Mouse (Mus musculus): ENCODE measurements at regions not wholly inside any gene's neighbourhood (a gene's known extent, or its start where the extent isn't known, plus 50 kb on each side); places are given as distances from the start of the nearest gene placed in this dataset.

GRCm38 (mm10) chr2:137233936-137234335 is 117.5 kb upstream of the Jag1 start:
- TF ChIP-seq POLR2A (IDR thresholded peaks at IDR 0.05; ENCODE audit: insufficient read depth, low read length) (no peak), EP300 (IDR thresholded peaks at IDR 0.05; ENCODE audit: insufficient read depth, low read depth, low read length) (no peak), CTCF (IDR thresholded peaks at IDR 0.05; ENCODE audit: low read depth, low read length) (no peak)
- Histone ChIP-seq H3K27me3 (ENCODE audit: control insufficient read depth, insufficient read depth, low read length, poor library complexity, severe bottlenecking) (no peaks in the 10 kb centered on the region), H3K36me3 (ENCODE audit: control insufficient read depth, insufficient read depth, low read length, poor library complexity, severe bottlenecking) (no peaks in the 10 kb centered on the region), H3K4me1 (ENCODE audit: control insufficient read depth, insufficient read depth, low read length) (no peaks in the 10 kb centered on the region), H3K9ac (ENCODE audit: low read depth, poor library complexity, severe bottlenecking) (no peak overlapping the region), H3K9me3 (replicated peaks; ENCODE audit: control insufficient read depth, insufficient read depth, low read length, poor library complexity, severe bottlenecking) (no peaks in the 10 kb centered on the region), H3K4me3 (ENCODE audit: low read depth, low read length) (no peak overlapping the region), H3K27ac (ENCODE audit: insufficient read depth, low read length) (no peak overlapping the region)

GRCm38 (mm10) chr2:137231161-137231560 is 114.7 kb upstream of the Jag1 start:
- no peaks in the 10 kb centered on the region for H3K4me1 ChIP-seq (ENCODE audit: control insufficient read depth, insufficient read depth, low read length)
- H3K27me3 ChIP-seq (ENCODE audit: control insufficient read depth, insufficient read depth, low read length, poor library complexity, severe bottlenecking) = no peaks in the 10 kb centered on the region
- H3K9me3 ChIP-seq (replicated peaks; ENCODE audit: control insufficient read depth, insufficient read depth, low read length, poor library complexity, severe bottlenecking) = no peaks in the 10 kb centered on the region
- H3K36me3 ChIP-seq (ENCODE audit: control insufficient read depth, insufficient read depth, low read length, poor library complexity, severe bottlenecking) = no peaks in the 10 kb centered on the region
- no peak overlapping the region for H3K9ac ChIP-seq (ENCODE audit: low read depth, poor library complexity, severe bottlenecking)
- no peak overlapping the region for H3K4me3 ChIP-seq (ENCODE audit: low read depth, low read length)
- H3K27ac ChIP-seq (ENCODE audit: insufficient read depth, low read length) = no peak overlapping the region
- TF ChIP-seq CTCF (IDR thresholded peaks at IDR 0.05; ENCODE audit: low read depth, low read length) (no peak), EP300 (IDR thresholded peaks at IDR 0.05; ENCODE audit: insufficient read depth, low read depth, low read length) (no peak), POLR2A (IDR thresholded peaks at IDR 0.05; ENCODE audit: insufficient read depth, low read length) (no peak)

- Histone ChIP-seq H3K4me1 (ENCODE audit: control insufficient read depth, insufficient read depth, low read length) (no peaks in the 10 kb centered on the region), H3K27ac (ENCODE audit: insufficient read depth, low read length) (no peak overlapping the region), H3K9me3 (replicated peaks; ENCODE audit: control insufficient read depth, insufficient read depth, low read length, poor library complexity, severe bottlenecking) (no peaks in the 10 kb centered on the region), H3K27me3 (ENCODE audit: control insufficient read depth, insufficient read depth, low read length, poor library complexity, severe bottlenecking) (no peaks in the 10 kb centered on the region), H3K36me3 (ENCODE audit: control insufficient read depth, insufficient read depth, low read length, poor library complexity, severe bottlenecking) (no peaks in the 10 kb centered on the region), H3K4me3 (ENCODE audit: low read depth, low read length) (no peak overlapping the region), H3K9ac (ENCODE audit: low read depth, poor library complexity, severe bottlenecking) (no peak overlapping the region)
- TF ChIP-seq POLR2A (IDR thresholded peaks at IDR 0.05; ENCODE audit: insufficient read depth, low read length) (no peak), EP300 (IDR thresholded peaks at IDR 0.05; ENCODE audit: insufficient read depth, low read depth, low read length) (no peak), CTCF (IDR thresholded peaks at IDR 0.05; ENCODE audit: low read depth, low read length) (no peak)
Measured at GRCm38 (mm10) chr2:137229422-137230069, 113.1 kb upstream of the Jag1 start.

GRCm38 (mm10) chr2:137227495-137227894 is 111.1 kb upstream of the Jag1 start:
- H3K36me3 ChIP-seq (ENCODE audit: control insufficient read depth, insufficient read depth, low read length, poor library complexity, severe bottlenecking) = no peaks in the 10 kb centered on the region
- H3K27me3 ChIP-seq (ENCODE audit: control insufficient read depth, insufficient read depth, low read length, poor library complexity, severe bottlenecking) = no peaks in the 10 kb centered on the region
- H3K9me3 ChIP-seq (replicated peaks; ENCODE audit: control insufficient read depth, insufficient read depth, low read length, poor library complexity, severe bottlenecking) = no peaks in the 10 kb centered on the region
- H3K9ac ChIP-seq (ENCODE audit: low read depth, poor library complexity, severe bottlenecking) = no peak overlapping the region
- no peak overlapping the region for H3K27ac ChIP-seq (ENCODE audit: insufficient read depth, low read length)
- no peak overlapping the region for H3K4me3 ChIP-seq (ENCODE audit: low read depth, low read length)
- no peak for TF ChIP-seq POLR2A (IDR thresholded peaks at IDR 0.05; ENCODE audit: insufficient read depth, low read length)
- TF ChIP-seq CTCF (IDR thresholded peaks at IDR 0.05; ENCODE audit: low read depth, low read length) = no peak
- TF ChIP-seq EP300 (IDR thresholded peaks at IDR 0.05; ENCODE audit: insufficient read depth, low read depth, low read length) = no peak
- H3K4me1 ChIP-seq (ENCODE audit: control insufficient read depth, insufficient read depth, low read length) = no peaks in the 10 kb centered on the region

- Histone ChIP-seq H3K4me3 (ENCODE audit: low read depth, low read length) (no peak overlapping the region), H3K27ac (ENCODE audit: insufficient read depth, low read length) (no peak overlapping the region), H3K36me3 (ENCODE audit: control insufficient read depth, insufficient read depth, low read length, poor library complexity, severe bottlenecking) (no peaks in the 10 kb centered on the region), H3K9ac (ENCODE audit: low read depth, poor library complexity, severe bottlenecking) (no peak overlapping the region), H3K9me3 (replicated peaks; ENCODE audit: control insufficient read depth, insufficient read depth, low read length, poor library complexity, severe bottlenecking) (no peaks in the 10 kb centered on the region), H3K4me1 (ENCODE audit: control insufficient read depth, insufficient read depth, low read length) (no peaks in the 10 kb centered on the region), H3K27me3 (ENCODE audit: control insufficient read depth, insufficient read depth, low read length, poor library complexity, severe bottlenecking) (no peaks in the 10 kb centered on the region)
- TF ChIP-seq EP300 (IDR thresholded peaks at IDR 0.05; ENCODE audit: insufficient read depth, low read depth, low read length) = no peak
- TF ChIP-seq CTCF (IDR thresholded peaks at IDR 0.05; ENCODE audit: low read depth, low read length) = no peak
- no peak for TF ChIP-seq POLR2A (IDR thresholded peaks at IDR 0.05; ENCODE audit: insufficient read depth, low read length)
Measured at GRCm38 (mm10) chr2:137224702-137225552, 108.5 kb upstream of the Jag1 start.

- Histone ChIP-seq H3K9ac (ENCODE audit: low read depth, poor library complexity, severe bottlenecking) (no peak overlapping the region), H3K4me3 (ENCODE audit: low read depth, low read length) (no peak overlapping the region), H3K36me3 (ENCODE audit: control insufficient read depth, insufficient read depth, low read length, poor library complexity, severe bottlenecking) (no peaks in the 10 kb centered on the region), H3K27ac (ENCODE audit: insufficient read depth, low read length) (no peak overlapping the region), H3K27me3 (ENCODE audit: control insufficient read depth, insufficient read depth, low read length, poor library complexity, severe bottlenecking) (no peaks in the 10 kb centered on the region), H3K9me3 (replicated peaks; ENCODE audit: control insufficient read depth, insufficient read depth, low read length, poor library complexity, severe bottlenecking) (no peaks in the 10 kb centered on the region), H3K4me1 (ENCODE audit: control insufficient read depth, insufficient read depth, low read length) (no peaks in the 10 kb centered on the region)
- TF ChIP-seq POLR2A (IDR thresholded peaks at IDR 0.05; ENCODE audit: insufficient read depth, low read length) (no peak), EP300 (IDR thresholded peaks at IDR 0.05; ENCODE audit: insufficient read depth, low read depth, low read length) (no peak), CTCF (IDR thresholded peaks at IDR 0.05; ENCODE audit: low read depth, low read length) (no peak)
Measured at GRCm38 (mm10) chr2:137215697-137216096, 99.3 kb upstream of the Jag1 start.
